Mouse (Mus musculus) midbrain, embryonic 14.5 days (tissue): ENCODE results near the gene Gm4131. TPM values are rescaled to one million over a fixed set of nuclear protein-coding genes. Genes with fewer than 3 reads are reported as not detected.
A peak's percentile ranks its signal among the peaks of the same experiment; 100 is the strongest.

Experiments
- ATAC-seq: fragments of 200-750 bp; cut with Nextera tagmentation; 2 replicates; pipeline ENCODE4 v1.8.0; 2017; ENCODE audit warnings: moderate number of reproducible peaks, moderate library complexity; ENCODE audit not compliant: low FRiP score, low TSS enrichment
- DNase-seq: peaks from one replicate; pipeline ENCODE4 v3.0.0-alpha.2; 2015
- H3K27ac ChIP-seq: fragments of 300-500 bp; sonication (generic); replicated peaks from 2 replicates; pipeline ENCODE4 v1.5.1; 2014; ENCODE audit warnings: mild to moderate bottlenecking, low read depth, low read length, moderate library complexity
- H3K27me3 ChIP-seq: fragments of 300-500 bp; sonication (generic); 2 replicates; pipeline ENCODE4 v1.6.1; 2014; ENCODE audit warnings: low read length, control low read depth, mixed read lengths; ENCODE audit not compliant: control insufficient read depth, insufficient read depth
- H3K36me3 ChIP-seq: fragments of 300-500 bp; sonication (generic); 2 replicates; pipeline ENCODE4 v1.6.1; 2014; ENCODE audit warnings: low read length, control low read depth; ENCODE audit not compliant: control insufficient read depth, insufficient read depth
- H3K4me1 ChIP-seq: fragments of 300-500 bp; sonication (generic); 2 replicates; pipeline ENCODE4 v1.6.1; 2014; ENCODE audit warnings: mild to moderate bottlenecking, antibody characterized with exemption, low read length, control low read depth; ENCODE audit not compliant: control insufficient read depth, insufficient read depth
- H3K4me2 ChIP-seq: fragments of 300-500 bp; sonication (generic); 2 replicates; pipeline ENCODE4 v1.6.1; 2014; ENCODE audit warnings: mild to moderate bottlenecking, low read length, moderate library complexity
- H3K4me3 ChIP-seq: fragments of 300-500 bp; sonication (generic); replicated peaks from 2 replicates; pipeline ENCODE4 v1.5.1; 2014; ENCODE audit warnings: low read depth, low read length
- H3K9ac ChIP-seq: fragments of 300-500 bp; sonication (generic); replicated peaks from 2 replicates; pipeline ENCODE4 v1.6.1; 2014; ENCODE audit warnings: mild to moderate bottlenecking, low read length, moderate library complexity
- H3K9me3 ChIP-seq: fragments of 300-500 bp; sonication (generic); 2 replicates; pipeline ENCODE4 v1.6.1; 2016; ENCODE audit warnings: low read length, control low read depth, mixed read lengths; ENCODE audit not compliant: control insufficient read depth
- WGBS: fragments of 180-500 bp; shearing (Covaris S2); extraction: QIAGEN DNeasy Blood & Tissue Kit; methylation state at CpG from one replicate; pipeline ENCODE4 v1.1.7; 2014; 5-methylcytosine and 5-hydroxymethylcytosine counted together
- polyA plus RNA-seq: library from polyadenylated mRNA; unstranded; fragments of >200 nt; fragmentation: Nextera tagmentation; extraction: Ambion mirVana; gene quantifications from 2 replicates; pipeline ENCODE4 v1.2.1, GENCODE M21; 2014

The Gm4131 gene
- polyA plus RNA-seq, 1 experiment from 2014 or later, result not detected

- WGBS, result 96% methylated on average over 1 of the region's 1 CpGs
Observed at GRCm38 (mm10) chr14:62450706-62451105, 116.0 kb downstream of the Gm4131 start.

DNA sequence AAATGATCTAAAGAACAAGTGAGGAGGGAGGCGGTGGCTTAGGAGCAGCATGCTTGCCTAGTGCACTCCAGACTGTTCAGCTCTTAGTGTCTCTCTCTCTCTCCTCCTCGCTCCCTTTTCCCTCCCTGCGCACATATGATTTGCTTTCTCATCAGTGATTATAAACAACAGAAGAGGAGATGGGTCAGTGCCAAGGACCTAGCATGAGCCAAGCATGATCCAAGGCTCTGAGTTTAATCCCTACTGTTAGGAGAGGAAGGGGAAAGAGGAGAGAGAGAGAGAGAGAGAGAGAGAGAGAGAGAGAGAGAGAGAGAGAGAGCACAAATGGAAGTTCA lies 119.5 kb downstream of the Gm4131 start:
- Histone ChIP-seq H3K27ac (no peak overlapping the region), H3K9me3 (no peaks in the 10 kb centered on the region), H3K4me2 (no peak overlapping the region), H3K36me3 (no peaks in the 10 kb centered on the region), H3K4me3 (no peak overlapping the region), H3K4me1 (no peaks in the 10 kb centered on the region), H3K27me3 (no peaks in the 10 kb centered on the region), H3K9ac (no peak overlapping the region)
- ATAC-seq, result no peak
- no peak for DNase-seq
- 82% methylated on average over 3 of the region's 3 CpGs for WGBS

More at GRCm38 (mm10) chr14:62450706-62451105, 116.0 kb downstream of the Gm4131 start:
- Histone ChIP-seq H3K4me3 (no peak overlapping the region), H3K36me3 (no peaks in the 10 kb centered on the region), H3K9me3 (no peaks in the 10 kb centered on the region), H3K27ac (no peak overlapping the region), H3K27me3 (no peaks in the 10 kb centered on the region), H3K4me2 (no peak overlapping the region), H3K9ac (no peak overlapping the region), H3K4me1 (peaks cover 6% of the 10 kb centered on the region; the same call in 1 of the 2 replicates)
- DNase-seq, result no peak
- ATAC-seq, result no peak

GRCm38 (mm10) chr14:62446385-62447213 lies 120.1 kb downstream of the Gm4131 start:
- WGBS, result 83% methylated on average over 7 of the region's 7 CpGs
- no peak overlapping the region for H3K27ac ChIP-seq
- no peaks in the 10 kb centered on the region for H3K36me3 ChIP-seq
- no peaks in the 10 kb centered on the region for H3K27me3 ChIP-seq
- DNase-seq, result no peak
- H3K9me3 ChIP-seq, result no peaks in the 10 kb centered on the region
- H3K4me2 ChIP-seq, result no peak overlapping the region
- no peaks in the 10 kb centered on the region for H3K4me1 ChIP-seq
- H3K4me3 ChIP-seq, result no peak overlapping the region
- no peak for ATAC-seq
- no peak overlapping the region for H3K9ac ChIP-seq

DNA sequence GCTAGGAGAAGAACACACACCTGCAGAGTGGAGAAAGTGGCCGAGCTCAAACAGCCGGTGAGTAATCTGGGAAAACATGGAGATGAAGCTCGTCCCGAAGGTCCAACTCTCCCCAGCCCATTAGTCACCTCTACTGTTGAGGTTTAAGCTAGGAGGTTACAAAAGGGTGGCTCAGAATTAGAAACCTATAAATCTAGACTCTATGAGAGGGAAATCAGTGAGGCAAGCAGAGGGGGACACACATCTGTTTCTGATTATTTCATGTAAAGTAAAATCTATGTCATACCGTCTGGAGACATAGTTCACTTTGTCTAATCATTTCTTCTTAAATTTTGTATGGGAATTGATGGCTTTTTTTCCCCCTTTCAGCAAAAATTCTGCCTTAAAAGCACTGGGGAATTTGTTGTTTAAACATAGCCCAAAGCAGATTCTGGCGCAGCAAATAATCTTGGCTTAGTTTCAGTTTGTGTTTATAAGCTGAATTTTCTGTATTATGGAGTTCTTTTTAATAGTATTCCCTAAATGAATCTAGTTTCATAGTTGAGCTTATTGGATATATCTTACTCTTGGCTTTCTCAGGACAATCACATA lies 122.8 kb downstream of the Gm4131 start:
- WGBS, result 91% methylated on average over 6 of the region's 6 CpGs
- Histone ChIP-seq H3K27ac (no peak overlapping the region), H3K9ac (no peak overlapping the region), H3K36me3 (no peaks in the 10 kb centered on the region), H3K9me3 (no peaks in the 10 kb centered on the region), H3K27me3 (no peaks in the 10 kb centered on the region), H3K4me2 (no peak overlapping the region), H3K4me1 (no peaks in the 10 kb centered on the region), H3K4me3 (no peak overlapping the region)
- ATAC-seq (no peak), DNase-seq (no peak)

DNA sequence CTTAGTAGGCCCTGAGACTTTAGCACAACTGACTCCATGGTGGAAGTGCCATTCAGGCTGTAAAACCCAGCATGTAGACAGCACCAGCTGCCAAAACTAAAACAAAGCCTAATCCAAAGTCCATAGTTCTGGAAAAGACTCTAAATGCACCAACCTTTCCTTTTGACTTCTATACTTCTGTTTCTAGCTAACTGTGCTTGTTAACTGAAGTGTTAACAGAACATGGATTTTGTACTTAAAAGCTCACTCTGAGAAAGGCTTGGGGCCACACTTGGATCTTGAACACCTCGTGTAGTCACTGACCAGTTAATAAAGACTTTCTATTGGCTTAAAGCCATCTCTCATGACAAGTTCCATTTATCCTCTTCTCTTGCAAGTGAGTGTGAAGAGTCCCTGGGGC lies 123.8 kb downstream of the Gm4131 start:
- Histone ChIP-seq H3K36me3 (no peaks in the 10 kb centered on the region), H3K27ac (no peak overlapping the region), H3K4me2 (no peak overlapping the region), H3K27me3 (no peaks in the 10 kb centered on the region), H3K9ac (no peak overlapping the region), H3K4me3 (no peak overlapping the region), H3K4me1 (no peaks in the 10 kb centered on the region), H3K9me3 (no peaks in the 10 kb centered on the region)
- DNase-seq, result no peak
- ATAC-seq, result no peak
- WGBS, result 54% methylated on average over 1 of the region's 1 CpGs

- H3K4me2 ChIP-seq, result no peak overlapping the region
- H3K4me1 ChIP-seq, result no peaks in the 10 kb centered on the region
- H3K4me3 ChIP-seq, result no peak overlapping the region
- H3K9me3 ChIP-seq, result no peaks in the 10 kb centered on the region
- no peaks in the 10 kb centered on the region for H3K36me3 ChIP-seq
- ATAC-seq (no peak), DNase-seq (no peak)
- no peaks in the 10 kb centered on the region for H3K27me3 ChIP-seq
- no peak overlapping the region for H3K27ac ChIP-seq
- H3K9ac ChIP-seq, result no peak overlapping the region
Observed at GRCm38 (mm10) chr14:62440036-62440435, 126.7 kb downstream of the Gm4131 start.

- Histone ChIP-seq H3K9ac (no peak overlapping the region), H3K27me3 (no peaks in the 10 kb centered on the region), H3K4me2 (no peak overlapping the region), H3K4me1 (no peaks in the 10 kb centered on the region), H3K4me3 (no peak overlapping the region), H3K9me3 (no peaks in the 10 kb centered on the region), H3K27ac (no peak overlapping the region), H3K36me3 (no peaks in the 10 kb centered on the region)
- no peak for DNase-seq
- no peak for ATAC-seq
- 92% methylated on average over 4 of the region's 4 CpGs for WGBS
Observed at GRCm38 (mm10) chr14:62438236-62438635, 128.5 kb downstream of the Gm4131 start.

DNA sequence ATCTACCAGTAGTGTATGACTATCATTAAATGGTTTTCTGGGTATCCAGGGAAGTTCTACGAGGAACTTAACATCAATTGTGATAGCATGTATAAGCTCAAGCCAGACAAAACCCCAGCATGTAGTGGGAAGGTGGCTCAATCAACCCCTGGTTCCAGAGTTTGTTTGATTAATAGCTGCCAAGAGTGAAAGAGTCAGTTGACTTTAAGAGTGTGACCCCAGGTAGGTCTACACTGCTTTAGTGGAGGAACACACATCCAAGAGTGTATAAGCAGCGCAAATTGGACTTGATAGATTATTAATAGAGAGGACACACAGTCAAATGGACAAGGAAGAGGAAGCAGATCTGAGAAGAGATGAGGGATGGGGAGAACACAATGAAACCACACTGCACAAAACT lies 128.9 kb downstream of the Gm4131 start:
- Histone ChIP-seq H3K36me3 (no peaks in the 10 kb centered on the region), H3K27me3 (no peaks in the 10 kb centered on the region), H3K4me2 (no peak overlapping the region), H3K4me1 (no peaks in the 10 kb centered on the region), H3K4me3 (no peak overlapping the region), H3K27ac (no peak overlapping the region), H3K9ac (no peak overlapping the region), H3K9me3 (no peaks in the 10 kb centered on the region)
- no peak for DNase-seq
- 87% methylated on average over 2 of the region's 2 CpGs for WGBS
- ATAC-seq, result no peak

- no peak overlapping the region for H3K9ac ChIP-seq
- ATAC-seq, result no peak
- DNase-seq, result peak; percentile 18
- no peaks in the 10 kb centered on the region for H3K36me3 ChIP-seq
- no peak overlapping the region for H3K4me2 ChIP-seq
- H3K4me3 ChIP-seq, result no peak overlapping the region
- WGBS, result 61% methylated on average over 2 of the region's 2 CpGs
- no peaks in the 10 kb centered on the region for H3K27me3 ChIP-seq
- H3K4me1 ChIP-seq, result no peaks in the 10 kb centered on the region
- H3K27ac ChIP-seq, result no peak overlapping the region
- H3K9me3 ChIP-seq, result no peaks in the 10 kb centered on the region
Observed at GRCm38 (mm10) chr14:62425277-62425691, 141.4 kb downstream of the Gm4131 start.
